Mouse (Mus musculus) mature B cell (primary cell): ENCODE results near the gene Med27.

ENCODE experiments used
- in situ Hi-C: fragments of 300-500 bp; cut with MboI; formaldehyde crosslinking; loops from 2 replicates; pipeline ENCODE4 v1.14.3; 2019

The Med27 gene

DNA sequence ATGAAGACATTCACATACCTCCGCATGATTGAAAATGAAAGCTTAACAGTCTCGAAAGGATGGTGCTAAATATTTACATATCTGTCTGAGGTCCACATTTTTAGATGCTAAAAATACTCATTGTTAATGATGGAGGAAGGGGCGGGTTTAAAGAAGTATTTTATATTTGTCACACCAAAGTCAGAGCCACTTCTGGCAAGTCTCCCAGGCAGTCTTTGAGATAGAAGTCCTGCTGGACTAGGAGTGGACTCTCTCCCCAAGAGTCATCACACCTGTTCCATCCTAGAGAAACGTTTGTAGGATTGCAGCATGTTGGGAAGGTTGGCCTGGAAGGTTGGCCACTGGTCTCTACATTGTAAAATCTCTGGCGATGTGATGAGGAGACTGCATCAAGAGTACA is 90.5 kb downstream of the Med27 start:
- in situ Hi-C loops, result no loop called here

GRCm38 (mm10) chr2:29437861-29438529 is 91.4 kb downstream of the Med27 start:
- in situ Hi-C loops, result no loop called here

DNA sequence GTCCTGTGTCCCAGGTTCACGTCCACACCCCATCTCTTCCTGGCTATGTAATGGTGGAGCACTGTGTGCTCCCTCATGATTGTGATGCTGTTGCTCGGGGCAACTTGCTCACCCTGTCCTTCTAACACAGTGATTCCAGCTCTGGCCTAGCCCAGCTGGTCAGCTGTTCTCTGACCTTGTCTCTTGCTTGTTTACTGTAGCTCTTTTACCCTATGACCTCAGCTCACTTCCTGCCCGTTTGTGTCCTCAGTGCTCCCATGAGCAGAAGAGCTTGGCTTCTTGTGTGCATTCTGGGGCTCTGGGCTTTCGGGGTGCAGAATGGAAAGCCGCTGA is 91.9 kb downstream of the Med27 start:
- in situ Hi-C loops, result no loop called here

DNA sequence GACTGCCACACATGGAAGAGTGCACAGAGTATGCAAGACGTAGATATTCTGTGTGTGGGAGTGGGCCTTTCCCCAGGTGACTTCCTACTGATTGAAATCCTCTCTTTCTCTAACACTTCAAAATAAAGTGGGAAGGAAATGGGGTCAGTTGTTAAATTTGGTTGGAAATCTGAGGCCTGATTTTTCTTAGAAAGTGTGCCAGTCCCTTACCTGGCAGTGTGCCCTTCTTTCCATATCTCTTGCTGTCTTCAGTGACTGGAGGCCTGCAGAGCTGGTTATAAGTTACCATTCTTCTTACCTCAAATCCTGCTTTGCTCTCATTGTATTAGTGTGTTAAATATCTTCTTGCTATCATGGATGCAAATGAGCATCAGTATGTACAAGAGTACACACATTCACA is 92.4 kb downstream of the Med27 start:
- in situ Hi-C loops, result no loop called here

DNA sequence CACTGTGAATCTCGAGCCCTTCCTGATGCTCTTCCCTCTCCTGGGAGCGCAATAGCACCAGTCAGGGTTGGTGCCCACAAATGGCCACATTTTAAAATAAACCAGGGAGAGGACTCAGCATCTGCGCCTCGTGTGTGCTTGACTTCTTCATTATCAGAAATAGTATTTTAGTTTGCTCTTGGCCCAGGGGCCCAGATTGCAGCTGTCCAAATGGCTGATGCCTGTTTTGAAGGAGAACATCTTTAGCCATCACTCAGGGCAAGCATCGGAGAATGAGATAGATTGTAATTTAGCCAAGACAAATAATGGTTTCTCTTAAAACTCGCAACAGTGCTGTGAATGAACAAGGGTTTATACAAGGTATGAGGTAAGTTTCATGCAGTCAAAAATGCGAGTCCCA is 92.8 kb downstream of the Med27 start:
- in situ Hi-C loops, result no loop called here

- in situ Hi-C loops, result no loop called here
Measured at GRCm38 (mm10) chr2:29439857-29440502, 93.4 kb downstream of the Med27 start.

GRCm38 (mm10) chr2:29442275-29442674 is 95.7 kb downstream of the Med27 start:
- in situ Hi-C loops, result no loop called here

DNA sequence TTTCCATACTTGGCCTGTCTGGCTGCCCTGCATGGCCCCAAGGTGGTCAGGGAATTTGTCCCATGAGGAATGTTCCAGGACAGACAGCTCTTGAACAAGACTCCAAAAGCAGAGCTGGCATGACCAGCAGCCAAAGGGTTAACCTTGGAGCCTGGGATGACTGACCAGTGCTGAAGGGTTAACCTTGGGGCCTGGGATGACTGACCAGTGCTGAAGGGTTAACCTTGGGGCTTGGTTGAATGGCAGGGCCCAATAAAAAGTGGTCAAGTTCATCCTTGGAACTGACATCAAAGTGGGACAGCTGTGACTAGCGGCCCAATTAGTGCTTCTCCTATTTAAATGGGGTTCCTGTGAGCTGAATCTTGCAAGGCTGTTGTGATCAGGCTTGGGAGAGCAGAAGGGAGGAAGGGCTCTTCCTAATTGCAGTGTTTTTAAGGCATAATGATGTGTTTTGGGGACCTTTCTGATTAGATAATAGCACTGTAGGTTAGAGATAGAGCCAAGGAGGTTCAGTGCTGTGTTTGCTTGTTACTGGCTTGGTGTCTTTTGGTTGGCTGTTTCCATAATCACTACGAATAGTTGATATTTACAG is 97.1 kb downstream of the Med27 start:
- in situ Hi-C loops, result no loop called here

- in situ Hi-C loops, result no loop called here
Measured at GRCm38 (mm10) chr2:29448476-29449002, 101.9 kb downstream of the Med27 start.

- in situ Hi-C loops, result no loop called here
Measured at GRCm38 (mm10) chr2:29451368-29451999, 104.9 kb downstream of the Med27 start.

- in situ Hi-C loops, result no loop called here
Measured at GRCm38 (mm10) chr2:29453376-29453775, 106.8 kb downstream of the Med27 start.

GRCm38 (mm10) chr2:29456631-29457320 is 110.2 kb downstream of the Med27 start:
- in situ Hi-C loops, result no loop called here

GRCm38 (mm10) chr2:29457677-29458076 is 111.1 kb downstream of the Med27 start:
- in situ Hi-C loops, result no loop called here

- in situ Hi-C loops, result no loop called here
Measured at GRCm38 (mm10) chr2:29458346-29458950, 111.8 kb downstream of the Med27 start.

- in situ Hi-C loops, result no loop called here
Measured at GRCm38 (mm10) chr2:29459648-29460047, 113.0 kb downstream of the Med27 start.

DNA sequence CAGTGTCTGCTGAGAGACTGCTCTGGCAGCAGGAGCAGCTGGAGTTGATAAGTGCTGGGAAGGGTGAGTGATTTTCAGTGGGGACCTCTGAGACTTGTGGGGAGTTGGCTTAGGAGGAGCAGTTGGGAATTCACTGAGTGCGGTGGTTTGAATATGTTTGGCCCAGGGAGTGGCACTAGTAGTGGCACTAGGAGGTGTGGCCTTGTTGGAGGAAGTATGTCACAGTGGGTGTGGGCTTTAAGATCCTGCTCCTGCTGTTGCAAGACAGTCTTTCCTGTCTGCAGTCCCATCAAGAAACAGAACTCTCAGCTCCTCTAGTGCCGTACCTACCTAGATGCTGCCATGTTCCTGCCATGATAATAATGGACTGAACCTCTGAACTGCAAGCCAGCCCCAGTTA is 115.2 kb downstream of the Med27 start:
- in situ Hi-C loops, result no loop called here

GRCm38 (mm10) chr2:29463039-29463585 is 116.5 kb downstream of the Med27 start:
- in situ Hi-C loops, result no loop called here

- in situ Hi-C loops, result no loop called here
Measured at GRCm38 (mm10) chr2:29464851-29465648, 118.4 kb downstream of the Med27 start.

DNA sequence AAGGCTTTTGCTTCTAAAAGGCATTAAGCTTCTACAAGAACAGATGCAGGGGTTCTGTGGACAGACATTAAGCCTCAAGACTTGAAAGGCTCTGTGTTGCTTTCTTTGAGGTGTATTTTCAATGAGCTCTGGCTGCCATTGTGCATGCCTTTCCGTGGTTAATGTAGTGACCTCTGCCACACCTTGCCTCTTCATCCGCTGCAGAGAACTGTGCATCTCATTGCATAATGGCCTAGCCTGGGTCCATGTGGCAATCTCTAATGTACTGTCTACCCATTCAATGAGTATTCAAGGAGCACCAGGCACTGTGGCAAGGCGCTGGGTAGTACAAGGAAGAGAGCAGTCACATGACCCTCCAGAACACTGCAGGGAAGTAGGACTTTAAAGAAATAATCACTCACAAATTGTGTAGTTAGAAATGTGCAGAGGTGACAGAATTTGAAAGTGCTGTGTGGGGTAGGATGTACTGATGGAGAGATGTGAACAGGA is 119.1 kb downstream of the Med27 start:
- in situ Hi-C loops, result no loop called here

GRCm38 (mm10) chr2:29466396-29466795 is 119.8 kb downstream of the Med27 start:
- in situ Hi-C loops, result no loop called here
